8 mouse cellular contexts compared by ENCODE assay signal in genomic region chr9:121316621-121317405, GRCm38 (mm10). TPM values are rescaled to one million over a fixed set of nuclear protein-coding genes. Genes with fewer than 3 reads are reported as not detected.
DNase-seq lines count a peak whose midpoint lies in the region; ATAC-seq and TF ChIP-seq lines count a peak whose summit lies in the region.

No protein-coding gene starts in this region.

- no peaks in the 10 kb centered on the region for H3K27me3 ChIP-seq in heart, embryonic 11.5 days (ENCODE audit: control insufficient read depth, insufficient read depth, low read length)
- H3K27me3 ChIP-seq in limb, embryonic 13.5 days: no peaks in the 10 kb centered on the region
- H3K27me3 ChIP-seq in midbrain, postnatal 0 days (ENCODE audit: insufficient read depth, low read length): no peaks in the 10 kb centered on the region

- H3K4me3 ChIP-seq in heart, embryonic 11.5 days (ENCODE audit: low read depth, low read length): no peak overlapping the region
- no peak overlapping the region for H3K4me3 ChIP-seq in limb, embryonic 13.5 days
- no peak overlapping the region for H3K4me3 ChIP-seq in midbrain, postnatal 0 days (ENCODE audit: low read depth, low read length)

- 0 out of 2 replicates have a peak, but pooled peaks have one; percentile 14 for ATAC-seq in heart, embryonic 11.5 days (replicated peaks; ENCODE audit: insufficient number of reproducible peaks, low FRiP score, low TSS enrichment)
- no peak for ATAC-seq in limb, embryonic 13.5 days (ENCODE audit: low FRiP score, low read depth)
- no peak for ATAC-seq in midbrain, postnatal 0 days (ENCODE audit: low FRiP score)

- peak overlapping the region; percentile 88 for H3K27ac ChIP-seq in heart, embryonic 11.5 days (ENCODE audit: low read depth, low read length)
- H3K27ac ChIP-seq in limb, embryonic 13.5 days: 0 out of 2 replicates have a peak overlapping the region, but pooled peaks have one; percentile 0
- H3K27ac ChIP-seq in midbrain, postnatal 0 days (ENCODE audit: low read depth, low read length): peak overlapping the region; percentile 19; the same call in 1 of the 2 replicates

- WGBS in heart, embryonic 11.5 days (ENCODE audit: insufficient replicate concordance): 39% methylated on average over 12 of the region's 12 CpGs
- WGBS in limb, embryonic 13.5 days: 67% methylated on average over 12 of the region's 12 CpGs
- 43% methylated on average over 12 of the region's 12 CpGs for WGBS in midbrain, postnatal 0 days

- peak; percentile 41 to 49 for DNase-seq in spleen, postnatal 36 days (ENCODE audit: low spot score in 2 of 2)
- DNase-seq in spleen, adult 12 weeks (ENCODE audit: low spot score): no peak
- DNase-seq in cerebellum, postnatal 10 days: peak; percentile 74 to 78
- peak; percentile 78 for DNase-seq in midbrain, postnatal 0 days (ENCODE audit: low spot score)
- DNase-seq in urinary bladder, adult 18-20 months (ENCODE audit: low spot score in 2 of 2): no peak
- DNase-seq in right cerebral cortex, postnatal 10 days (ENCODE audit: low spot score in 2 of 2): no peak

- TF ChIP-seq CTCF in midbrain, postnatal 0 days (IDR thresholded peaks at IDR 0.05): no peak

- H3K9ac ChIP-seq in heart, embryonic 11.5 days (ENCODE audit: low read depth, low read length): peak overlapping the region; percentile 28; the same call in 1 of the 2 replicates
- no peak overlapping the region for H3K9ac ChIP-seq in limb, embryonic 13.5 days
- H3K9ac ChIP-seq in midbrain, postnatal 0 days (replicated peaks; ENCODE audit: low read length, poor library complexity, severe bottlenecking): no peak overlapping the region

- peaks cover 55% of the 10 kb centered on the region for H3K4me1 ChIP-seq in heart, embryonic 11.5 days (ENCODE audit: control insufficient read depth, insufficient read depth, low read length)
- H3K4me1 ChIP-seq in limb, embryonic 13.5 days: peaks cover 63% of the 10 kb centered on the region
- H3K4me1 ChIP-seq in midbrain, postnatal 0 days (ENCODE audit: insufficient read depth, low read length): peaks cover 28% of the 10 kb centered on the region

- no peaks in the 10 kb centered on the region for H3K36me3 ChIP-seq in heart, embryonic 11.5 days (ENCODE audit: control insufficient read depth, insufficient read depth, low read length)
- peaks cover 6% of the 10 kb centered on the region for H3K36me3 ChIP-seq in limb, embryonic 13.5 days
- H3K36me3 ChIP-seq in midbrain, postnatal 0 days (ENCODE audit: insufficient read depth, low read length): no peaks in the 10 kb centered on the region

- H3K9me3 ChIP-seq in heart, embryonic 11.5 days (replicated peaks; ENCODE audit: control insufficient read depth, low read length): no peaks in the 10 kb centered on the region
- no peaks in the 10 kb centered on the region for H3K9me3 ChIP-seq in limb, embryonic 13.5 days
- no peaks in the 10 kb centered on the region for H3K9me3 ChIP-seq in midbrain, postnatal 0 days (ENCODE audit: low read length)

- H3K4me2 ChIP-seq in heart, embryonic 11.5 days: no peak overlapping the region
- no peak overlapping the region for H3K4me2 ChIP-seq in limb, embryonic 13.5 days (replicated peaks)
- no peak overlapping the region for H3K4me2 ChIP-seq in midbrain, postnatal 0 days (ENCODE audit: low read depth, low read length, poor library complexity, severe bottlenecking)

RNA-seq across cellular contexts. Expression of gene Trak1, which starts 19.5 kb away (rescaled TPM):
- 21.3 and 27.2 TPM in 2 replicates for polyA plus RNA-seq in heart, embryonic 11.5 days (2014; fragmentation: Nextera tagmentation; extraction: Ambion mirVana)
- 17.0 and 17.7 TPM in 2 replicates for polyA plus RNA-seq in limb, embryonic 13.5 days (2015; fragmentation: Nextera tagmentation; extraction: Ambion mirVana)
- total RNA-seq in midbrain, postnatal 0 days (2014; rRNA removed): 107 and 154 TPM in 2 replicates
- 58.7 and 61.6 TPM in 2 replicates for polyA plus RNA-seq in midbrain, postnatal 0 days (2015; fragmentation: Nextera tagmentation; extraction: Ambion mirVana)

RNA-seq across cellular contexts. Expression of gene Ulk4, which starts 39.8 kb away (rescaled TPM):
- polyA plus RNA-seq in heart, embryonic 11.5 days (2014; fragmentation: Nextera tagmentation; extraction: Ambion mirVana): 101 and 106 TPM in 2 replicates
- polyA plus RNA-seq in limb, embryonic 13.5 days (2015; fragmentation: Nextera tagmentation; extraction: Ambion mirVana): 167 and 187 TPM in 2 replicates
- 8.1 and 8.6 TPM in 2 replicates for total RNA-seq in midbrain, postnatal 0 days (2014; rRNA removed)
- polyA plus RNA-seq in midbrain, postnatal 0 days (2015; fragmentation: Nextera tagmentation; extraction: Ambion mirVana): 68.0 and 80.0 TPM in 2 replicates

Comparison
In these comparisons a context has a peak if more than half of its experiments do, and no peak if none do; other contexts are left out.
1. DNase-seq: peak in spleen, postnatal 36 days (2 of 2), cerebellum, postnatal 10 days (2 of 2) and midbrain, postnatal 0 days (single experiment); none in spleen, adult 12 weeks (single experiment), urinary bladder, adult 18-20 months (0 of 2) and right cerebral cortex, postnatal 10 days (0 of 2).
2. H3K27ac ChIP-seq: peak in every context shown above with its lines; median percentile 88 in heart, embryonic 11.5 days; 19 in midbrain, postnatal 0 days; 0 in limb, embryonic 13.5 days.